Mouse (Mus musculus) cortical plate, adult 2 months (tissue): ENCODE results near the gene Nme6.

Experiments
- CTCF ChIP-seq: fragments of 200-500 bp; IDR thresholded peaks from 2 replicates; pipeline ENCODE4 v1.5.1; 2011; ENCODE audit warnings: mild to moderate bottlenecking, control low read depth, low read length; ENCODE audit not compliant: insufficient read depth; ENCODE audit errors: extremely low read depth
- POLR2A ChIP-seq: fragments of 200-500 bp; IDR thresholded peaks from 2 replicates; pipeline ENCODE4 v1.6.1; 2011; ENCODE audit warnings: mild to moderate bottlenecking, low read length, control low read depth; ENCODE audit not compliant: insufficient read depth; ENCODE audit errors: extremely low read depth

GRCm38 (mm10) chr9:109854341-109854740 lies 21.8 kb downstream of the Nme6 start:
- TF ChIP-seq POLR2A (no peak), CTCF (no peak)
